Mouse (Mus musculus) heart, postnatal 36 days (tissue): ENCODE data around the gene Dyrk1a. TPM values are rescaled to one million over a fixed set of nuclear protein-coding genes. Genes with fewer than 3 reads are reported as not detected.

ENCODE experiments used
- DNase-seq, 2 experiments: peaks; one replicate each; pipeline ENCODE4 v3.0.0; 2021 to 2022
- intact Hi-C: fragments of 180-260 bp; cut with DNase I; formaldehyde crosslinking; loops from one replicate; pipeline ENCODE4 v1.15.1; 2025
- total RNA-seq, 2 experiments: library from RNA; stranded (reverse); gene quantifications; 2 replicates each; pipeline ENCODE4 v1.2.3; 2021

Dyrk1a gene
- 10 to 100 TPM; 64.4 to 71.8 TPM for total RNA-seq

- intact Hi-C loops = loop anchor here (2.0 to 5.0 kb wide), 4 partner anchors 29 to 197 kb away; partner anchors contain the start of genes Pigp and Ttc3
- DNase-seq = peak; percentile 98
Observed at GRCm38 (mm10) chr16:94569229-94570176, at the start of gene Dyrk1a. Dyrk1a (plus strand) TSS chr16:94570010.

GRCm38 (mm10) chr16:94523594-94524377 lies 46.0 kb upstream of the Dyrk1a start:
- no peak for DNase-seq
- intact Hi-C loops = no loop called here

- intact Hi-C loops = no loop called here
Observed at GRCm38 (mm10) chr16:94524691-94525090, 45.1 kb upstream of the Dyrk1a start.

GRCm38 (mm10) chr16:94525955-94526343 lies 43.9 kb upstream of the Dyrk1a start:
- intact Hi-C loops = loop anchor here (2.0 kb wide), 2 partner anchors 93 to 155 kb away; partner anchors contain the start of genes Pigp and Ttc3
- no peak for DNase-seq

More at GRCm38 (mm10) chr16:94524691-94525090, 45.1 kb upstream of the Dyrk1a start:
- DNase-seq = no peak

GRCm38 (mm10) chr16:94526344-94527151 lies 43.3 kb upstream of the Dyrk1a start, which contains the start of gene Vps26c:
Vps26c (minus strand) TSS chr16:94526830.
- peak; percentile 97 to 99 for DNase-seq
- intact Hi-C loops = loop anchor here (1.0 to 2.0 kb wide), 3 partner anchors 42 to 156 kb away; partner anchors contain the start of genes Pigp and Ttc3

GRCm38 (mm10) chr16:94527152-94527534 lies 42.7 kb upstream of the Dyrk1a start:
- no peak for DNase-seq
- intact Hi-C loops = loop anchor here (1.0 to 2.0 kb wide), 3 partner anchors 41 to 156 kb away; partner anchors contain the start of genes Pigp and Ttc3

- intact Hi-C loops = loop anchor here (1.0 to 2.0 kb wide), 3 partner anchors 41 to 157 kb away; partner anchors contain the start of genes Pigp and Ttc3
- DNase-seq = no peak
Observed at GRCm38 (mm10) chr16:94527546-94527945, 42.3 kb upstream of the Dyrk1a start.

GRCm38 (mm10) chr16:94531268-94531667 lies 38.5 kb upstream of the Dyrk1a start:
- no peak for DNase-seq
- intact Hi-C loops = no loop called here

GRCm38 (mm10) chr16:94533679-94534078 lies 36.1 kb upstream of the Dyrk1a start:
- intact Hi-C loops = no loop called here
- DNase-seq = no peak

GRCm38 (mm10) chr16:94535716-94536115 lies 34.1 kb upstream of the Dyrk1a start:
- intact Hi-C loops = no loop called here
- no peak for DNase-seq

GRCm38 (mm10) chr16:94536417-94537158 lies 33.2 kb upstream of the Dyrk1a start:
- DNase-seq = peak; percentile 61 to 69
- intact Hi-C loops = no loop called here

GRCm38 (mm10) chr16:94537159-94537527 lies 32.7 kb upstream of the Dyrk1a start:
- DNase-seq = peak; percentile 30 to 60
- intact Hi-C loops = no loop called here

GRCm38 (mm10) chr16:94540140-94540539 lies 29.7 kb upstream of the Dyrk1a start:
- intact Hi-C loops = loop anchor here (2.0 kb wide), 1 partner anchor 29 kb away; no protein-coding TSS in a partner anchor
- DNase-seq = no peak

- intact Hi-C loops = no loop called here
Observed at GRCm38 (mm10) chr16:94542898-94543297, 26.9 kb upstream of the Dyrk1a start.

GRCm38 (mm10) chr16:94544540-94545105 lies 25.2 kb upstream of the Dyrk1a start:
- peak; percentile 28 to 58 for DNase-seq
- intact Hi-C loops = no loop called here

More at GRCm38 (mm10) chr16:94542898-94543297, 26.9 kb upstream of the Dyrk1a start:
- DNase-seq = no peak

- intact Hi-C loops = no loop called here
- no peak for DNase-seq
Observed at GRCm38 (mm10) chr16:94545781-94546562, 23.8 kb upstream of the Dyrk1a start.

- intact Hi-C loops = no loop called here
- no peak for DNase-seq
Observed at GRCm38 (mm10) chr16:94549813-94550212, 20.0 kb upstream of the Dyrk1a start.

GRCm38 (mm10) chr16:94551934-94552333 lies 17.9 kb upstream of the Dyrk1a start:
- no peak for DNase-seq

More at GRCm38 (mm10) chr16:94551934-94552333, 17.9 kb upstream of the Dyrk1a start:
- intact Hi-C loops = no loop called here
